Mouse (Mus musculus): ENCODE measurements around the gene Ltbp1.

DNA sequence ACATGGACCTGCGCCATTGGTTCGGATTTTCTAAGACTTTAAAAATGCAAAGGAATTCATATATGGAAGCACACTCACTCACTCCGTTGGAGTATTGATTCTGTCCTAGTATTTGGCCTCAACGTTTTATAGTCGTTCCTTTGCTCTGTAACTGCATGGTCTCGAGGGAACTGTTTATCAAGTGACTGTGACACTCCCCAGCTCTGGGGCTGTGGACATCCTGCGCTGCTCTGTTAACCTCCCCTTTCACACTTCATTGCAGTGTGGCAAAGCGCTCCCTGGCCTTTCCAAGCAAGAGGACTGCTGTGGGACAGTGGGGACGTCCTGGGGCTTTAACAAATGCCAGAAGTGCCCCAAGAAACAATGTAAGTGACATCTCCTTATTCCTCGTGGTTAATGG lies 243.3 kb downstream of the Ltbp1 start:
- TF ChIP-seq CTCF (IDR thresholded peaks at IDR 0.05; ENCODE audit: insufficient read depth, low read depth, low read length) (no peak), POLR2A (IDR thresholded peaks at IDR 0.05; ENCODE audit: insufficient read depth, low read depth, low read length) (no peak)

Measured in olfactory bulb, adult 2 months (tissue).